Mouse (Mus musculus) gastrocnemius, adult 2 months (tissue): Measurements from ENCODE around the gene Tanc1. TPM values are rescaled to one million over a fixed set of nuclear protein-coding genes. Genes with fewer than 3 reads are reported as not detected.
A peak's percentile ranks its signal among the peaks of the same experiment; 100 is the strongest.

Experiments
- DNase-seq: peaks from one replicate; pipeline ENCODE4 v3.0.0; 2022
- H3K27ac ChIP-seq: fragments of 200-600 bp; 2 replicates; pipeline ENCODE4 v1.8.1; 2022; ENCODE audit warnings: mild to moderate bottlenecking
- H3K4me3 ChIP-seq: fragments of 200-600 bp; 2 replicates; pipeline ENCODE4 v1.8.1; 2022; ENCODE audit warnings: mild to moderate bottlenecking, moderate library complexity
- CTCF ChIP-seq: fragments of 200-600 bp; IDR thresholded peaks from 2 replicates; pipeline ENCODE4 v1.8.1; 2022; ENCODE audit warnings: antibody characterized with exemption, mild to moderate bottlenecking, moderate library complexity
- intact Hi-C: fragments of 180-260 bp; cut with DNase I; formaldehyde crosslinking; loops from one replicate; pipeline ENCODE4 v1.15.1; 2025
- total RNA-seq, 2 experiments: library from RNA; stranded (reverse); gene quantifications; 2 replicates each; pipeline ENCODE4 v1.2.3; 2021

The Tanc1 gene
- total RNA-seq, 2 experiments from 2014 or later = 6.3 to 8.7 TPM

GRCm38 (mm10) chr2:59664803-59665567 is 53.1 kb downstream of the Tanc1 start:
- no peak overlapping the region for H3K4me3 ChIP-seq
- no peak for TF ChIP-seq CTCF
- no peak overlapping the region for H3K27ac ChIP-seq
- intact Hi-C loops = no loop called here
- DNase-seq = no peak

GRCm38 (mm10) chr2:59666533-59666932 is 54.7 kb downstream of the Tanc1 start:
- no peak for DNase-seq
- TF ChIP-seq CTCF = no peak
- intact Hi-C loops = no loop called here
- Histone ChIP-seq H3K4me3 (no peak overlapping the region), H3K27ac (no peak overlapping the region)

- Histone ChIP-seq H3K4me3 (peak overlapping the region; percentile 56), H3K27ac (peak overlapping the region; percentile 89)
- peak; percentile 78 for DNase-seq
- TF ChIP-seq CTCF = no peak
- intact Hi-C loops = no loop called here
Measured at GRCm38 (mm10) chr2:59670087-59671060, 58.5 kb downstream of the Tanc1 start.

- peak overlapping the region; percentile 27; the same call in 1 of the 2 replicates for H3K4me3 ChIP-seq
- no peak for DNase-seq
- intact Hi-C loops = no loop called here
- no peak for TF ChIP-seq CTCF
- H3K27ac ChIP-seq = peak overlapping the region; percentile 89
Measured at GRCm38 (mm10) chr2:59671671-59672070, 59.8 kb downstream of the Tanc1 start.

- intact Hi-C loops = no loop called here
- TF ChIP-seq CTCF = no peak
- no peak overlapping the region; the same call in 1 of the 2 replicates for H3K4me3 ChIP-seq
- peak overlapping the region; percentile 89 for H3K27ac ChIP-seq
- DNase-seq = no peak
Measured at GRCm38 (mm10) chr2:59672086-59672485, 60.2 kb downstream of the Tanc1 start.

GRCm38 (mm10) chr2:59672686-59673085 is 60.8 kb downstream of the Tanc1 start:
- no peak for TF ChIP-seq CTCF
- no peak for DNase-seq
- intact Hi-C loops = no loop called here
- Histone ChIP-seq H3K4me3 (no peak overlapping the region), H3K27ac (peak overlapping the region; percentile 89)

GRCm38 (mm10) chr2:59673351-59673750 is 61.5 kb downstream of the Tanc1 start:
- TF ChIP-seq CTCF = no peak
- Histone ChIP-seq H3K27ac (no peak overlapping the region), H3K4me3 (no peak overlapping the region)
- no peak for DNase-seq
- intact Hi-C loops = no loop called here

- H3K27ac ChIP-seq = no peak overlapping the region
- no peak overlapping the region for H3K4me3 ChIP-seq
- DNase-seq = no peak
- no peak for TF ChIP-seq CTCF
- intact Hi-C loops = no loop called here
Measured at GRCm38 (mm10) chr2:59673877-59674276, 62.0 kb downstream of the Tanc1 start.

- no peak for DNase-seq
- no peak overlapping the region for H3K4me3 ChIP-seq
- TF ChIP-seq CTCF = peak; percentile 11; the same call in 1 of the 2 replicates
- H3K27ac ChIP-seq = peak overlapping the region; percentile 57
- intact Hi-C loops = loop anchor here (5.0 kb wide), 1 partner anchor 72 kb away; no protein-coding TSS in a partner anchor
Measured at GRCm38 (mm10) chr2:59675270-59675995, 63.6 kb downstream of the Tanc1 start.

GRCm38 (mm10) chr2:59676041-59676440 is 64.2 kb downstream of the Tanc1 start:
- Histone ChIP-seq H3K27ac (peak overlapping the region; percentile 58), H3K4me3 (no peak overlapping the region)
- intact Hi-C loops = loop anchor here (5.0 kb wide), 1 partner anchor 71 kb away; no protein-coding TSS in a partner anchor
- no peak for DNase-seq
- TF ChIP-seq CTCF = no peak

- no peak for TF ChIP-seq CTCF
- H3K27ac ChIP-seq = peak overlapping the region; percentile 58
- intact Hi-C loops = loop anchor here (5.0 kb wide), 1 partner anchor 71 kb away; no protein-coding TSS in a partner anchor
Measured at GRCm38 (mm10) chr2:59676442-59676841, 64.6 kb downstream of the Tanc1 start.

GRCm38 (mm10) chr2:59679424-59680020 is 67.7 kb downstream of the Tanc1 start:
- DNase-seq = no peak
- Histone ChIP-seq H3K4me3 (no peak overlapping the region), H3K27ac (no peak overlapping the region)
- intact Hi-C loops = loop anchor here (5.0 kb wide), 1 partner anchor 68 kb away; no protein-coding TSS in a partner anchor
- no peak for TF ChIP-seq CTCF

More at GRCm38 (mm10) chr2:59676442-59676841, 64.6 kb downstream of the Tanc1 start:
- DNase-seq = no peak
- H3K4me3 ChIP-seq = no peak overlapping the region
